Mouse (Mus musculus) heart, postnatal 36 days (tissue): Measurements from ENCODE around the gene Flywch1. TPM values are rescaled to one million over a fixed set of nuclear protein-coding genes. Genes with fewer than 3 reads are reported as not detected.
A peak's percentile ranks its signal among the peaks of the same experiment; 100 is the strongest.

Experiments
- DNase-seq, 2 experiments: peaks; one replicate each; pipeline ENCODE4 v3.0.0; 2021 to 2022
- intact Hi-C: fragments of 180-260 bp; cut with DNase I; formaldehyde crosslinking; loops from one replicate; pipeline ENCODE4 v1.15.1; 2025
- total RNA-seq, 2 experiments: library from RNA; stranded (reverse); gene quantifications; 2 replicates each; pipeline ENCODE4 v1.2.3; 2021

Gene Flywch1
- total RNA-seq, 2 experiments from 2014 or later, result 31.8 to 33.3 TPM

DNA sequence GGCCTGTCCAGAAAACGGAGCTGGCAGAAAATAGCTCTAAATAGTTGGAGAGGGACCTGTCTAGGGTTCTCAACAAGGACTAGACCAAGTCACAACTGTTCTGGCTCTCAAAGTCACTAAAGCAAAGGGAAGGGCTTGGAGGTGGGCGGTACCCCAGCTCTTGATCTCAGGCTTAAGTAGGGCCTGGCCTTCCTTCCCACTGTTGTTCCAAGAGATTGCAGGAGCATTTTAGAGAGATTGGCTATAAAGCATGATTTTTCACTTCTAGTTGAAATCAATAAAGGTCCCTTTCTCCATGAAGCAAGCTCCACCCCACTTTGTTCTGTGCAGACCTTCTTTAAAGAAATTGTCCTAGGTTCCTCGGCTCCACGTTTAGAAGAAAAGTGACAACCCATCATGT, 45.9 kb downstream of the Flywch1 start:
- intact Hi-C loops, result no loop called here

GRCm38 (mm10) chr17:23722376-23723125, 48.9 kb downstream of the Flywch1 start, which contains the start of gene 1520401A03Rik:
Gene 1520401A03Rik, minus strand, starts transcription at chr17:23722783.
- intact Hi-C loops, result no loop called here
- DNase-seq, result no peak

More for the DNA sequence above, 45.9 kb downstream of the Flywch1 start:
- DNase-seq, result no peak

GRCm38 (mm10) chr17:23721886-23722285, 49.5 kb downstream of the Flywch1 start:
- intact Hi-C loops, result no loop called here
- no peak for DNase-seq

DNA sequence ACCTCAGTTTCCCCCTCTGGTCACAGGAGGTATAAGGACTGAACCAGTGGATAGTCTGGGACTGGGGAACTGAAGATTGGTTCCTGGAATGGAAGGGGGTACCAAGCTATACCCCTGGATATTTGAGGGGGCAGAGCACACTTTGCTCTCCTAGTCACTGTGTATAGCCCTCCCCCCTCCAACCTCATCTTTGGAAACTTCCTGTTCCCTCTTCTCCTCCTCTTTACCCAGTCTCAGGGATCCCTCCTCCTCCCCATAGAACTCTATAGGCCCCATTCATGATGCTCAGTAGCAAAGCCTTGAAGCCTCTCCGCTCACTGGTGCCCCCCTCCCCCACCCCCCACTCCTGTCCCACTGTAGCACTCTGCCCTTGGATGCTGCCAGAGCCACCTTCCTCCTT, 51.9 kb downstream of the Flywch1 start:
- no peak for DNase-seq
- intact Hi-C loops, result no loop called here

DNA sequence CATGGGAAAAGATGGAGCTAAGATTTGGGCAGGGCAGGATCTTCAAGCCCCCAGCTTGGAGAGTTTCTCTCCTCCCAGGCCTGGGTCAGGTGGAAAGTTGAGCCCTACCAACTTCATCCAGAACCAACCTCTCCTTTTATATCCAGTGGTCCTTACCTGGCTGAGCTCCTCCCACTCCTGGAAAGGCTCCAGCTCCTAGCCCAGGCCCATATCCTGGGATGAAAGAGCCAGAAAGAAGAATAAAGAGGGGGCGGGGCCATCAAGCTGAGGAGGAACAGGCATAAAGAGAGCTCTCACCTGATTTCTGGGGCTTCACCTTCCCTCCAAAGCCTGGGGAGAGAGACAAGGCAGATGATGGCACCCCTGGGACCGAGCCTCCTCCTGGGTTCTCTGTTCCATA, 54.4 kb downstream of the Flywch1 start:
- intact Hi-C loops, result no loop called here
- DNase-seq, result no peak

- intact Hi-C loops, result loop anchor here (2.0 kb wide), 2 partner anchors 45 to 135 kb away; partner anchors contain the start of gene Bicdl2
Observed at GRCm38 (mm10) chr17:23706212-23706611, 65.2 kb downstream of the Flywch1 start.

GRCm38 (mm10) chr17:23705525-23706104, 65.8 kb downstream of the Flywch1 start:
- no peak for DNase-seq
- intact Hi-C loops, result loop anchor here (2.0 kb wide), 2 partner anchors 45 to 135 kb away; partner anchors contain the start of gene Bicdl2

More at GRCm38 (mm10) chr17:23706212-23706611, 65.2 kb downstream of the Flywch1 start:
- DNase-seq, result peak; percentile 63 to 79

GRCm38 (mm10) chr17:23704741-23705140, 66.7 kb downstream of the Flywch1 start:
- no peak for DNase-seq

DNA sequence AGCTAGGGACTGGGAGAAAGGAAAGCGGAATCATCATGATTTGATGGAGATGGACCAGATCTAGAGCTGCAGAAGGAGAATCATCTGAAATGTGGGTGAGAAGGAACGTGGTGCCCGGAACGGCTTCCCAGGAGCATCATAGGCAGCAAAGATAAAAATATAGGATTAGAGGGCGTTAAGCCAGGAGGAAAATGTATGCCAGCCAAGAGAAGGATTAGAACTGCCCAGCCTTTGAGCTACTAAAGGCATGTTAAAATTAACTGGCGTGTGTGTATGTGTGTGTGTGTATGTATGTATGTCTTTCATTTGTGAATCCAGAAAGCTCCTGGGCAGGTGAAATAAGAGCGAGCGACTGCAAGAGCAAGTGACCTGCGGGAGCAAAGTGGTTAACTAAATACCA, 68.1 kb downstream of the Flywch1 start:
- no peak for DNase-seq
- intact Hi-C loops, result no loop called here

More at GRCm38 (mm10) chr17:23704741-23705140, 66.7 kb downstream of the Flywch1 start:
- intact Hi-C loops, result no loop called here

Other genes with a start within 250 kb of the Flywch1 start
- 1 to 10 TPM; 4.9 to 5.1 TPM for gene Zfp213, start 207.4 kb downstream of the Flywch1 start, total RNA-seq
- 1 to 10 TPM; 2.4 to 4.1 TPM for gene Zfp13, start 172.1 kb downstream of the Flywch1 start, total RNA-seq
- not detected for gene Zscan10, start 170.7 kb downstream of the Flywch1 start, total RNA-seq
- under 1 TPM in 1 of 2 experiments, not detected in 1; 0.14 TPM for gene Mmp25, start 126.3 kb downstream of the Flywch1 start, total RNA-seq
- gene Bicdl2, start 111.1 kb downstream of the Flywch1 start, total RNA-seq, result not detected
- gene Hcfc1r1, start 98.0 kb downstream of the Flywch1 start, total RNA-seq, result 100 to 1,000 TPM; 196 to 206 TPM
- 10 to 100 TPM; 11.6 to 11.7 TPM for gene Thoc6, start 97.7 kb downstream of the Flywch1 start, total RNA-seq
- gene Tnfrsf12a, start 94.1 kb downstream of the Flywch1 start, total RNA-seq, result 100 to 1,000 TPM in 1 of 2 experiments, 10 to 100 TPM in 1; 59.4 to 101 TPM
- not detected for gene Cldn6, start 92.4 kb downstream of the Flywch1 start, total RNA-seq
- gene Cldn9, start 87.6 kb downstream of the Flywch1 start, total RNA-seq, result not detected
- not detected for gene 1520401A03Rik, start 48.8 kb downstream of the Flywch1 start, total RNA-seq
- 1 to 10 TPM; 1.2 to 1.6 TPM for gene Pkmyt1, start 45.3 kb downstream of the Flywch1 start, total RNA-seq
- gene Paqr4, start 30.7 kb downstream of the Flywch1 start, total RNA-seq, result 10 to 100 TPM; 20.0 to 28.5 TPM
- gene Kremen2, start 25.8 kb downstream of the Flywch1 start, total RNA-seq, result not detected
- gene Flywch2, start 14.5 kb upstream of the Flywch1 start, total RNA-seq, result under 1 TPM; 0.78 to 0.81 TPM
- gene Srrm2, start 18.9 kb upstream of the Flywch1 start, total RNA-seq, result 100 to 1,000 TPM; 154 to 159 TPM
- 100 to 1,000 TPM; 345 to 363 TPM for gene Elob, start 57.5 kb upstream of the Flywch1 start, total RNA-seq
- not detected for gene Prss33, start 64.5 kb upstream of the Flywch1 start, total RNA-seq
- not detected for gene Prss32, start 72.3 kb upstream of the Flywch1 start, total RNA-seq
- not detected for gene Prss41, start 72.6 kb upstream of the Flywch1 start, total RNA-seq
- not detected for gene Prss21, start 96.5 kb upstream of the Flywch1 start, total RNA-seq
- gene Dcpp1, start 109.3 kb upstream of the Flywch1 start, total RNA-seq, result not detected
- gene Dcpp2, start 109.3 kb upstream of the Flywch1 start, total RNA-seq, result not detected
- gene Dcpp3, start 145.9 kb upstream of the Flywch1 start, total RNA-seq, result not detected
- gene Sbp, start 170.1 kb upstream of the Flywch1 start, total RNA-seq, result not detected
- not detected for gene Sbpl, start 183.7 kb upstream of the Flywch1 start, total RNA-seq
- not detected for gene Prss30, start 209.0 kb upstream of the Flywch1 start, total RNA-seq
- gene Prss22, start 226.5 kb upstream of the Flywch1 start, total RNA-seq, result not detected